Mouse (Mus musculus) hindlimb bud, embryonic 11.5 days (tissue): ENCODE measurements around the gene Abca4.
A peak's percentile ranks its signal among the peaks of the same experiment; 100 is the strongest.

Experiments
- DNase-seq: peaks from one replicate; pipeline ENCODE4 v3.0.0-alpha.2; 2012; ENCODE audit warnings: low read depth, low spot score; ENCODE audit errors: extremely low spot score

Abca4 gene

GRCm38 (mm10) chr3:122159447-122159846 lies 115.2 kb downstream of the Abca4 start:
- no peak for DNase-seq

- DNase-seq: peak; percentile 41
Measured at GRCm38 (mm10) chr3:122169616-122170178, 125.5 kb downstream of the Abca4 start.

- no peak for DNase-seq
Measured at GRCm38 (mm10) chr3:122170621-122171309, 126.5 kb downstream of the Abca4 start.

- no peak for DNase-seq
Measured at GRCm38 (mm10) chr3:122173526-122174150, 129.4 kb downstream of the Abca4 start.

GRCm38 (mm10) chr3:122176018-122176417 lies 131.8 kb downstream of the Abca4 start:
- no peak for DNase-seq

GRCm38 (mm10) chr3:122176706-122177390 lies 132.6 kb downstream of the Abca4 start:
- no peak for DNase-seq

- no peak for DNase-seq
Measured at GRCm38 (mm10) chr3:122184109-122184508, 139.9 kb downstream of the Abca4 start.

GRCm38 (mm10) chr3:122186975-122187374 lies 142.7 kb downstream of the Abca4 start:
- no peak for DNase-seq

GRCm38 (mm10) chr3:122196621-122197298 lies 152.5 kb downstream of the Abca4 start:
- DNase-seq: no peak

GRCm38 (mm10) chr3:122198532-122198931 lies 154.3 kb downstream of the Abca4 start:
- DNase-seq: no peak

- DNase-seq: no peak
Measured at GRCm38 (mm10) chr3:122198966-122199381, 154.7 kb downstream of the Abca4 start.

- DNase-seq: no peak
Measured at GRCm38 (mm10) chr3:122199600-122199999, 155.4 kb downstream of the Abca4 start.

GRCm38 (mm10) chr3:122200017-122200416 lies 155.8 kb downstream of the Abca4 start:
- no peak for DNase-seq

- no peak for DNase-seq
Measured at GRCm38 (mm10) chr3:122200447-122200846, 156.2 kb downstream of the Abca4 start.

GRCm38 (mm10) chr3:122202307-122202732 lies 158.1 kb downstream of the Abca4 start:
- no peak for DNase-seq

GRCm38 (mm10) chr3:122203675-122204329 lies 159.6 kb downstream of the Abca4 start:
- no peak for DNase-seq

GRCm38 (mm10) chr3:122205753-122206152 lies 161.5 kb downstream of the Abca4 start:
- no peak for DNase-seq

GRCm38 (mm10) chr3:122206279-122207070 lies 162.2 kb downstream of the Abca4 start:
- no peak for DNase-seq

- DNase-seq: no peak
Measured at GRCm38 (mm10) chr3:122207766-122208165, 163.5 kb downstream of the Abca4 start.
